Mouse (Mus musculus): ENCODE measurements around the gene Gramd1a. TPM values are rescaled to one million over a fixed set of nuclear protein-coding genes. Genes with fewer than 3 reads are reported as not detected.

The Gramd1a gene
- total RNA-seq (2021) = 10 to 100 TPM; 25.6 to 31.4 TPM

DNA sequence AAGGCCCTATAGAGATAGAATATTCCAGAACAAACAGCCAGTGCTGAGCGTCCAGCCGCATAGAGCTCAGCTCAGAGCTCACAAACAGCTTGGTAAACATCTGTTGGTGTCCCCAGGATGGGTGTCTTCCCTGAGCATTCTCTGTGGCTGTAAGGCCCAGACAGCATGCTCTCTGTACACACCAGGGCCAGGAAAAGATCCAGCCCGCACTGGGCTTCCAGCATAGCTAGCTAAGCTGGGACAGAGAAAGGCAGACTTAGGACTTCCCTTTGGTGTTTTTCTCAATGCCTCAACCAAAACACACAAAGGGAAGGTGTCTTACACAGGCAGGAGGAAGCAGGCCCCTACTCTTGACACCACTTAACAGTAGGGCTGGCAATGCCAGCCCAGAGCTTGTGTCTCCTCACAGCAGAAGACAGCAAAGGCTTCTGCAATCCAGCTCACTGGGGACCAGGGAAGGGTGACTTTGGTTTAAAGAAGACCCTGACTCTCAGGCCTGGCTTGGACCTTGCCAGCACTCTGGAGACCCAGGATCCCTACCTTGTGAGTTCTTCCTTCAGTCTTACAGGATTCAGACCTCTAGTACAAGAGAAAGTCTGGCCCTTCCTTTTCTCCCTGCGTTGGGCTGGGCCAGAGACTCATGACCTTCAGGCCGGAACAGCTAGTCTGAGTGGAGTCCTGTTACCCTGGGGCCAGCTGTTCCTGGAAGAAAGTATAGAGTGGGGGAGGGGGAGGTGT lies at the start of gene Gramd1a:
Gene Gramd1a, minus strand, starts transcription at position 601 of the 738 bp plus-strand sequence.
- intact Hi-C loops (cut with DNase I) = loop anchor here (2.0 kb wide), 1 partner anchor 17 kb away; no protein-coding TSS in a partner anchor
- DNase-seq = peak; percentile 53 to 57

DNA sequence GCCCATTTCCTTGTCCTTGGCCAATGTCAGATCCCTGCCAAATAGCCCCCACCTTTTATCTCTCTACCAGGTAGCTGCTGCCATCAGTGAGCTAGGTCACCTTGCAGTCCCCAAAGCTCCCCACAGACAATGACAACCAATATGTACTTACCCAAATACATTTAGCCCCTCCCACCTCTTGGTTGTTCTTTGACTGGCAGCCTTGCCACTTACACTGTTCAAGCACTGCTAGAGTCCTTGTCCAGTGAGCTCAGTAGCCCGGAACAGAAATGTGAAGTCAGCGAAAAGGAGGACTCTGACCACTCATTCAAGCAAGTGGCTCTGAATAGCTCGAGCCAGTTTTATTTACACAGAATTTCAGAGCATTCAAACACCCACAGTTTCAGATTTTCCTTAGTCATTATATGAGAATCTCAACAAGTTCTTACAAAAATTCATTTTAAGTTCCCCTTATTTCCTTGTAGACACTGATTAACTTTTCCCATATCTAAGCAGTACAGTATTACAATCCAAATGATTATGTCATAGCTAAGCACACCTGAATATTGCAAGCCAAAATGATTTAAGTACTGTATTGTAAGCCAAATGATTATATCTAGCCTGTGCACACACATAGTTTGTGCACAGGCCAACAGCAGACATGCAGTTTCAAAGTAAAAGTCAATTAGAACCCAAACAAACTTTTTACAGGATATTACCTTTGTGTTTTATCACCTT lies 40.1 kb upstream of the Gramd1a start:
- no peak for DNase-seq
- intact Hi-C loops (cut with DNase I) = no loop called here

DNA sequence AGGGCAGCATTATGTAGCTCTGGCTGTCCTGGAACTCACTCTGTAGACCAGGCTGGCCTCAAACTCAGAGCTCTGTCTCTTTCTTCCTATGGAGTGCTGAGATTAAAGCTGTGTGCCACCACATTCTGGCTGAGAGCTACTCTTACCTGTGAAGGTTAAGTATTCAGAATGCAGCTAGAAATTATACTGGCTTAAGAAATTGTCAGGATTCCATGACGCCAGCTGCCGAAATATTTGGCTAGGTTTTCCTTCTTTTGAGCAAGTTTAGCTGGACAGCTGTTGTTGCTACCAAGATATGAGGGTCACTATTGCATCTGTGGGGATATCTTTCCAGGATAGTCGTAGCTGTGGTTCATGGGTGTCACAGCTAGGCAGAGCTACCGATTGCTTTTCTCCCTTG lies 29.0 kb upstream of the Gramd1a start:
- intact Hi-C loops (cut with DNase I) = no loop called here
- peak; percentile 19 to 34 for DNase-seq

DNA sequence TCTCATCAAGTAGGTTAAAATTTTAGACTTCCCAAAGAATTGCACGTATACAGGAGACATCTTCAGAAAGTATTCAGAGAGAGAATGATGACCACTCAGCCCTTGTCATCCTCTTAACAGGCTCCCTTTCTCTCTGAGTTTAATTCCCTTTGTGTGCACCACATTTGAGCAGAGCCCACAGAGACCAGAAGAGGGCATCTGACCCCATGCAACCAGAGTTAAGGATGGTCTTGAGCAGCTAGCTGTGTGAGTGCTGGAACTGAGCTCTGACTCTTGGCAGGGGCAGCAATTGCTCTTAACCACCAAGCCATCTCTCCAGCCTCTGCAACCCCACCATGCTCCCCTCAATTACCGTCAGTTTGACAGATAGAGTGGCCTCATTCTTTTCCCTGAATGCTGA lies 27.2 kb upstream of the Gramd1a start:
- no peak for DNase-seq
- intact Hi-C loops (cut with DNase I) = no loop called here

DNA sequence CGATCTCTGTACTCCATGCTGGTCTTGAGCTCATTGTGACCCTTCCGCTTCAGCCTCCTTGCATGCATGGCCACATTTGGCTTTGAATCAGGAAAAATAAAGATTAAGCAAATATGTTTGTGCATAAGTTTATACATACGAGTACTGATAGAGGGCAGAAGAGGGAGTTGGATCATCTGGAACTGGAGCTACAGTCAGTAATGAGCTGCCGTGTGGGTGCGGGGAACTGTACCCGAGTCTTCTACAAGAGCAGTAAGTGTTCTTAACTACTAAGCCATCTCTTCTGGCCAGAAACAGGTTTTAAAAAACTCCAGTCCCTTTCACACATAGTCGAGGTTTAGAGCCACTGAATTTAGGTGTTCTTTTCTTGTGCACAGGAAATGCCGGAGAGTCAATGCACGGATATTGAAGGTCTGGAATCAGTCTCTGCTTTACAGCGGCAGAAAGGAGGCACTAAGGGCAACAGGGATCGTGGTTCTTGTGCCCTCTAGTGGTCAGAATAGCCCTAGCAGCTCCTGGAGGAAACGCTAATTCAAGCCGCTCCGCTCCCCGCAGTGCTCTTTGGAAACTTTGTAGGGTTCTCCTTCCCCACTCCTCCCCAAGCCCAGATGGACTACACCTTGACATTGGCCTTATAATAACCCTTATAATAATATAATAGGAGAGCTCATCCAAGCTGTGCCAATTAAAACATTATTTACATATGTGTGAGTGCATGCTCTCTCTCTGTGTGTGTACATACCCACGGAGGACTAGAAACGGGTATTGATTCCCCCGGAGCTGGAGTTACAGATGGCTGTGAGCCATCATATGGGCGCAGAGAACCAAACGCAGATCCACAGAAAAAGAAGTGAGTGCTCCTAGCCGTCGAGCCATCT lies 21.4 kb upstream of the Gramd1a start:
- peak; percentile 82 to 90 for DNase-seq
- intact Hi-C loops (cut with DNase I) = loop anchor here (2.0 to 5.0 kb wide), 4 partner anchors 38 to 120 kb away; partner anchors contain the start of genes Fxyd1 and Lgi4

DNA sequence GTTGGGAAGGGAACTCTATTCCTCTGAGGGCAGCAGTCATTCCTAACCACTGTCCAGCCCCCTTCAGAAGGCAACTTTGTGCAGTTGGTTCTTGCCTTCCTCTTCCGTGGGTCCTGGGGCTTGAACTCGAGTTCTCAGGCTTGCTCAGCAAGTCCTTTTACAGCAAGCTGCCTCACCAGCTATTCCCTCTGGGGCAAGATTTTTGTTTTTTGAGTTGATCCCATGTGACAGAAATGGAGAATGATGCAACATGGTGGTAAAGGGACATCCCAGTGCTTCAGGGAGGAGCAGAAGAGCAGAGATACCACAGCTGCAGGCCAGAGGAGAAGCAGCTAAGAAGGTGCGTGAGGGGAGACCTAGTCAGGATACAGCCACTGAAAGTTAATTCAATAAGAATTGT lies 19.4 kb upstream of the Gramd1a start:
- intact Hi-C loops (cut with DNase I) = loop anchor here (5.0 kb wide), 1 partner anchor 118 kb away; the partner anchor contains the start of genes Fxyd1 and Lgi4
- no peak for DNase-seq

DNA sequence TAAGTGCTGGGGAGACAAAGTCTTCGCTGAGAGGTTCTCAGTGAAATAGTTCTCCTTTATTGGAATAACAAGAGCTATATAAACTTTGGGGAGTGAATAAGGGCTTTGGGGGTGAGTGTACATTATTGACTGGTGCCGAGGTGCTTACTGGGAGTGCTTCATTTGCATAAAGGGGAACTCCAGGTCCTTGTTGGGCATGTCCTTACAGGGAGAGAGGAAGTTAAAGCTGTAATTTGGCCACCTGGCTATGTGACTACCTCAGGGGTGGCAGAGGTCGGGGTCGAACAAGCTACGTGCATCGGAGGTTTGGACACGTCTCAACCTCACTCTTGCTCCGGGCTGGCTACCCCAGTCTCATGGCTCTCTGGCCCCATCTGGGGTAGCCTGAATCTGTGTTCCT lies 18.8 kb upstream of the Gramd1a start:
- intact Hi-C loops (cut with DNase I) = no loop called here

DNA sequence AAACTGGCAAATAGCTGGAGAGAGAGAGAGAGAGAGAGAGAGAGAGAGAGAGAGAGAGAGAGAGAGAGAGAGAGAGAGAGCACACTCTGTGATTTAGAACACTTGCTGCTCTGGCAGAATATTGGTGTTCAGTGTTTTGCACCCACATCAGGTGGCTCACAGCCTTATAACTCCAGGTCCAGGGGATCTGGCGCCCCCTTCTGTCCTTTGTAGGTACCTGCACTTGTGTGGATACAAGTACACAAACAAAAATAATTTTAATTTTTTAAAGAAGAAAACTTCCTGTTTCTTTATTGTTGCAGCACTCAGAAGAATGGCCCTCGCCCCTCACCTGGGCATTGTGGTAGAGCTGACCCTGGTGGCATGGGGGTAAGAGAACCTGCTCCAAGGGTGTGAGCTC lies 16.5 kb upstream of the Gramd1a start:
- peak; percentile 43 to 64 for DNase-seq
- intact Hi-C loops (cut with DNase I) = loop anchor here (1.0 to 2.0 kb wide), 2 partner anchors 15 to 33 kb away; no protein-coding TSS in a partner anchor

More for the DNA sequence above, 18.8 kb upstream of the Gramd1a start:
- no peak for DNase-seq

DNA sequence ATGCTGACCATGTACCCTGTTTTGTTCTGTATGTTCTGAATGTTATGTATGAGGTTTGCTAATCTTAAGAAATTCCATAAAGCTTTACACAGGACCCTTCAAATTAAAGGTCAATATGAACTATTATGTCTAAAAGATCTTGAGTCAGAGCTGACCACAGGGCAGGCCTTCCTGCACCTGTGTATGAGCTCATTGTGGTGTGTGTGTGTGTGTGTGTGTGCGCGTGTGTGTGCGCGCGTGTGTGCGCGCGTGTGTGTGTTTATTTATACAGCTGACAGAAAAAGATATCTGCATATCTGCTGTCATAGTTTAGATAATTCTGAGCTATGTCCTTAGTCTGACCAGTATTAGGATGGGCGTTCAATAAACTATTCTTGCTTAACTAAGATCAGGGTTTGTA lies 14.8 kb upstream of the Gramd1a start:
- DNase-seq = no peak
- intact Hi-C loops (cut with DNase I) = no loop called here

DNA sequence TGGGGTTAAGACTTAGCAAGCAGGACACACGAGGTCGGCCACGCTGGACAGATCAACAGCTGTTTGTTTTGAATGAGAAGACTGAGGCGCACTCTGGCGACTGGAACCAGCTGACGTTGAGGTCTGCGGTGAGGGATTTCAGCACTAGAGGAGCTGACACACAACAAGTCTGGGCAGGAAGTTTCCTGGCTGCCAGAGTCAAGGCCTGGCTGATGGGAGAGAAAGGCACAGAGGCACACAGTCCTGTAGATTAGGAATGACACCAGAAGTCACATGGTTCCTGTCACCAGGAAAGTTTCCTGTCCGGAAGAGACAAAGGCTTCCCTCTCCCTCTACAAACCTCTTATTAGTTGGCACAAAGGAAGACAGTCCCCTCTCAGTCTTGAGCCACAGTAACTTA lies 12.7 kb upstream of the Gramd1a start:
- peak; percentile 50 to 63 for DNase-seq
- intact Hi-C loops (cut with DNase I) = no loop called here

DNA sequence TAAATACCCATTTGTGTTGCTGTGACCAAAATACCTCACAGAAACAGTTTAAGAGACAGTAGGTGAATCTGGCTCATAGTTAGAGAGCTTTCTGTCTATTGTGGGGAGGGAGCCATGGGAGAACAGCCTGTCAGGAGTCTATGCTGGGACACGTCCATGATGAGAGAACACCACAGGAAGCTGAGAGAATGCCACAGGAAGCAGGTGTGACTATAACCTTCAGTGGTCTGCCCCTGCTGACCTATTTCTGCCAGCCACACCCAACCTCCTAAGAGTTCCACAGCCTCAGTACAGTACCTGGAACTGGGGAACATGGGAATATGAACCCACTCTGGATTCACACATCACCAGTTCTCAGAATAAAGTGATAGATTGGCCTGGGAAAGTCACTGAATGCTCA lies 9.1 kb upstream of the Gramd1a start:
- DNase-seq = no peak
- intact Hi-C loops (cut with DNase I) = no loop called here

DNA sequence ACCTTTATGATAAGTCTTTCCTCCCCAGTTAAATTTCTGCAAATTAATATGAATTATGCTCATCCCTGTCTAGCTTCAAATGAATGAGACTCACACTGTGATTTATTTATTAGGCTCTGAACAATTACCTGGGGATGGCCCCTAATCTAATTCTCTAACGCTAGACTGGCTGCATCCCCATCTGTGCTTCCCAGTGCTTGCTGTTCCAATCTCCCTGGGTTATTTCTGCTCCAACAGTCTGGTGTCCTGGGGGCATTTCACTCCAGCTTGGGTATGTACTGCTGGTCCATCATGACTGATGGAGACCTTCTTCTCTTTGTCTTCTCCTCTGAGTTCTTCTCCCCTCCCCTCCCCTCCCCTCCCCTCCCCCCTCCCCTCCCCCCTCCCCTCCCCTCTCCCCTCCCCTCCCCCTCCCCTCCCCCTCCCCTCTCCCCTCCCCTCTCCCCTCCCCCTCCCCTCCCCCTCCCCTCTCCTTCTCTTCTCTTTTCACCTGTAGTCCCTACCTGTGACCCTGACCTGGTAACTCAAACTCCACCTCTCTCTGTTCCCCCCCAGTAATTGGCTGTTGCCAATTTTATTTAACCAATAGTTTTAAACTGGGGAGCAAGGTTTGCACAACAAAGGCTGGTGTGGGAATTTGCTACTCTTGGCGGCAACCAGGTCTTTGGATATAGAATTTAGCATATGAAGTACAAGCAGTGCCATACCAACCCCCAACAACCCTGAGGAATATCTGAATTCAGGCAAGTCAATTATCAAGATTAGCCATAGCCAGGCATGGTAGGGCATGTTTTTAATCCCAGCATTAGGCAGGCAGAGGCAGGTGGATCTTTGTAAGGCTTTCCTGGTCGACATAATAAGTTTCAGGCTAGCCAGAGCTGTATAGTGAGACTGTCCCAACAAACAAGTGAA lies 8.2 kb upstream of the Gramd1a start:
- intact Hi-C loops (cut with DNase I) = no loop called here
- no peak for DNase-seq

DNA sequence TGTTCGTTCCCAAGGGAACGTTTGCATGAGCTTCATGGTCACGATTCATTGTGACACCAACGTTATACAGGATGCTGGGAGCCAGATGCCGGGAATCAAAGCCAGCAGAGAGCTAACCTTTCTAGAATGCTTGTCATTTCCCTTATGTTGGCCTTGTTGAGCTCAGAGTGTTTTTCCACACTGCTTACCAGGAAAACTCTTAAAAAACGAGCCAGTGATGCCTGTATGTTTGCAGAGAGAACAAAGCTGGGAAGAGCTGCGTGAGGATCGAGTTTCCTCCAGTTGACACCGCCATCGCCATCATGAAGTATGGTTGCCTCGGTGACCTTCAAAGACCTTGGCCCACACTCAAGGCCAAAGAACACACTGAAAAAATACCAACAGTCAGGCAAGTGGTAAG lies 6.6 kb upstream of the Gramd1a start:
- no peak for DNase-seq
- intact Hi-C loops (cut with DNase I) = no loop called here

DNA sequence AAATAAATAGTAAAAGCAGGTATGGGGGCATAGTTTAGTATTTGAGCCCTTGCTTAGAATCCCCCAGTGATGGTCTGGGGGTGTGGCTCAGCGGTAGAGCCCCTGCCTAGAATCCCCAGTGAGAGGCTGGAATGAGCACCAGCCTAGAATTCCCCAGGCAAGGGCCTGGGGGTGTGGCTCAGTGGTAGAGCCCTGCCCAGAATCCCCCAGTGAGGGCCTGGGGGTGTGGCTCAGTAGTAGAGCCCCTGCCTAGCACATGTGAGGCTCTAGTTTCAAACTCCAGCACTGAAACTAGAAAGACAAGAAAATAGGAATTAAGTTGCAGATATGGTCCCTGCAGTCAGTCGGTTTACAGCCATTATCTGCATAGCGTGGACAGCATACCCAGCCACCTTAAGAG lies 6.1 kb upstream of the Gramd1a start:
- intact Hi-C loops (cut with DNase I) = no loop called here

DNA sequence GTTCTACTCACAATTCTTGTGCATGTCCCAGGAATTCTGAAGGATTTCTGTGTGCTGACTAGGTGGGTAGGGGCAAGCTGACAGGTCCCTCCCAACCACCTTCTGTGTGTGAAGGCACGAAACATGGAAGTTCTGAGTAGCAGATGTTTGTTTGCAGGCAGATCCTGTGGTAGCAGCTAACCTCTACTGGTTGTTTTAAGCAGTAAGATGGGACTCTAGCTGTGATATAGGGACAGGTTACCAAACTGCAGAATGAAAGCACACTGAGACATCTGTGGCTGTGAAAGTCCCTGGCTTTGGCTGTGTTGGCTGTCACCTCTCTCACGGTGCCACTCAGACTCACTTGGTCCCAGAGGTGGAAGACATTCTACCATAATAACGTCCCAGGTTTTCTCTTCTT lies 5.5 kb upstream of the Gramd1a start:
- intact Hi-C loops (cut with DNase I) = no loop called here
- no peak for DNase-seq

More for the DNA sequence above, 6.1 kb upstream of the Gramd1a start:
- no peak for DNase-seq

DNA sequence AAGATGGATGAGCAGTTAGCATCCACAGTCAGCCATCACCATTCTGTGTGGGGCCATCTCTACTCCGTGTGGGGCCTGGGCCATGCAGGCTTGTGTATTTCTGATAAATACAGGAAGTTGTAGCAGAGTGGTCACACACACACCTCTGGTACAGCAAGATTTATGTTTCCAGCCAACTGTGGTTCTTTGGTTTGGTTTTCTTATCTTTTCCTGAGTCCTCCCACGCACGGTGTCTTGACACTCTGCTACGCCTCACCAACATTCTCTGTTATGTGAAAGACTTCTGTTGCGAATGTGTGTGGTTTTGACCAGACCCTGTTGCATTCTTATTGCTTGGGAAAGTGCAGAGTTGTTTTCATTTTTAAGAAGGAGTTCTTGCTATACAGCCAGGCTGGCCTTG lies 5.1 kb upstream of the Gramd1a start:
- DNase-seq = no peak
- intact Hi-C loops (cut with DNase I) = no loop called here

DNA sequence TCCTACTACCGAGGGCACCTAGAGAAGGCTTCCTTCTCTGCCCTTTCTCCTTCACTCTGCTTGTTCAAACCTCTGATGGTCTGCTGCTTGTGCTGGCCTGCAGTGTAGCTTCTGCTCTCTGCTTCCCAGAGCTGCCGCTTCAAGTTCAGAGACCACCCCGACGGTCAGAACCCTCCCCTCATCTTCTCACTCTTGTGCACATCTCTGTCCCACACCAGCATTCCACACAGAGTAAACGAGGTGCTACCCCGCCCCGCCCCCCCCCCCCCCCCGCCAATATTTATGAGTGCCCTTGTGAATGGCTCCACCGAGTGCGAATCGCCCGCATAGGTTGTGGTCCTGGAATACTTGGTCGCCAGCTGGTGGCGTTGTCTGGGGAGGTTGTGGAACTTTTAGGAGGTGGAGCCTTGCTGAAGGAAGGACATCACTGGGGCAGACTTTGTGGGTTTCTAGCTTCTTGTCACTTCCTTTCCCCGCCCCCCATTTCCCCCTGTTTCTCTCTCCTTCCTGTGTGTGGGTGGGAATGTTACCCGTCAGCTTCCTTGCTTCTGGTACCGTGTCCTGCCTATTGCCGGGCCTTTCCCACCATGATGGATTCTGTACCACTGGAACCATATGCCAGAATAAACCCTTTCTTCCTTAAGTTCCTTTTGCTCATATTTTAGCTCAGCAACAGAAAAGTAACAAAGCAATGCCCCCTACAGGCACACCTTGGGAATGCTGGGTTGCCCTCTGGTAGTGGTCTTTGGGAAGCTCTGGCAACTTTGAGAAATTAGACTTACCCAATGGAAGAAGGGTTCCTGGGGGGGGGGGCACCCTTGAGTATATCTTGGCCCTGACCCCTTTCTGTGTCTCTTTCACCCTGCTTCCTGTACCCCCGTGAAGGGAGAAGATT lies 585 bp upstream of the Gramd1a start:
- DNase-seq = peak in 1 of 2 experiments; percentile 46
- intact Hi-C loops (cut with DNase I) = loop anchor here (2.0 kb wide), 1 partner anchor 17 kb away; no protein-coding TSS in a partner anchor

DNA sequence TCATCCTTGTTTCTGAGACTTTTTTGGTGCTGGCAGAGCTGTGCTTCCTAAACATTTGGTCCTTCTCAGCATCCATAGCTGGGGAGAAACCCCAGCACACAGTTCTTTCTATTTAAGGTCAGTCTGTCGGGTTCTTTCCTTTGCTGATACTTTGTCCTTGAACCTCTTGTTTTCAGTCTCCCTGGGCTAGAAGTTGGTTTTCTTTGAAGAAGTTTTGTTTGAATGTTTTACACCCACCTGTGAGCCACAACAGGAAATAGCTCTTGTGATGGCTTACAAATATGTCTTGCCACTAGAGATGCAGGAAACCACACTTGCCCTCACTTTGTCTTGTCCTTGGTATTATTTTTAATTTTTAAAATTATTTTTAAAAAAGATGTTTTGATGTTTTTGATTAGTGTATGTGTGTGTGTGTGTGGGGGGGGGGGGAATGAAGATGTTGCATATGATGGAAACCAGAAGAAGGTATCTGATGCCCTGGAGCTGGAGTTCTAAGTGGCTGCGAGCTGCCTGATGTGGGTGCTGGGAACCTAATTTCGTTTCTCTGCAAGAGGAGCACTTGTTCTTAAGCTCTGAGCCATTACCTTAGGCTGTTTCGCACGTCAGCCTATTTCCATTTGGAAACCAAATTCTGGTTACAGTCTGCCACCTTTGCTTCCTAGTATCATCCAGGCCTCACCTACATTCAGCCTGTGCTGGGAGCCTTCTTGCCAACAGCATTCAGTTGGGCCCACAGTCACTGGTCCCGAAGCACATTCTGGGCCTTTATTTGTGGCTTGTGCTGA lies 2.0 kb downstream of the Gramd1a start:
- no peak for DNase-seq
- intact Hi-C loops (cut with DNase I) = no loop called here
